Mouse (Mus musculus): ENCODE measurements around the gene Tbx1. TPM values are rescaled to one million over a fixed set of nuclear protein-coding genes. Genes with fewer than 3 reads are reported as not detected.

The Tbx1 gene
- polyA plus RNA-seq, 1 experiment from 2014 or later, result 1.4 TPM

DNA sequence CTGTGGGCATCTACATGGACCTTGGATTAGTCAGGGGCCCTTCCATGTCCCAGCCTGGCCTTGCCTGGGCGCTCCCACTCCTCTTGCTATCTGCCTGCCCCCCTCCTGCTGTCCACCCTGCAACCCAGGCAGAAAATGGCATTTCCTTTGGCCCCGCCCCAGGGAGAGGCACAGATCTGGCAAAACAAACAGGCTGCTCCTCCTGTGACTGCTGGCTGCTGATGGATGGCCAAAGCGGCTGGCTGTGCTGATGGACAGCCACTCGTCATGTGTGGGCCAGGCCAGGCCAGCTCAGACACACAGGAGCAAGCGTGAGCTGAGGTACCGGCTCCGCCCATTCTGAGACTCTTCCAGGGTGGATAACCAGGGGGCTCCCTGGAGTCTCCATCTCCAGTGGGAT lies 11.0 kb upstream of the Tbx1 start:
- no peak overlapping the region for H3K4me2 ChIP-seq
- no peak; the same call in 1 of the 2 replicates for ATAC-seq (replicated peaks; ENCODE audit: insufficient number of reproducible peaks, low FRiP score, low TSS enrichment)
- H3K9me3 ChIP-seq (replicated peaks; ENCODE audit: control insufficient read depth, low read length), result no peaks in the 10 kb centered on the region
- no peak overlapping the region for H3K9ac ChIP-seq (ENCODE audit: low read depth, low read length)
- no peak overlapping the region for H3K4me3 ChIP-seq (ENCODE audit: low read depth, low read length)
- no peak overlapping the region for H3K27ac ChIP-seq (ENCODE audit: low read depth, low read length)
- no peaks in the 10 kb centered on the region for H3K36me3 ChIP-seq (ENCODE audit: control insufficient read depth, insufficient read depth, low read length)
- 47% methylated on average over 7 of the region's 7 CpGs for WGBS (ENCODE audit: insufficient replicate concordance)
- peaks cover 24% of the 10 kb centered on the region for H3K4me1 ChIP-seq (ENCODE audit: control insufficient read depth, insufficient read depth, low read length)
- H3K27me3 ChIP-seq (ENCODE audit: control insufficient read depth, insufficient read depth, low read length), result peaks cover 5% of the 10 kb centered on the region; the same call in 1 of the 2 replicates

DNA sequence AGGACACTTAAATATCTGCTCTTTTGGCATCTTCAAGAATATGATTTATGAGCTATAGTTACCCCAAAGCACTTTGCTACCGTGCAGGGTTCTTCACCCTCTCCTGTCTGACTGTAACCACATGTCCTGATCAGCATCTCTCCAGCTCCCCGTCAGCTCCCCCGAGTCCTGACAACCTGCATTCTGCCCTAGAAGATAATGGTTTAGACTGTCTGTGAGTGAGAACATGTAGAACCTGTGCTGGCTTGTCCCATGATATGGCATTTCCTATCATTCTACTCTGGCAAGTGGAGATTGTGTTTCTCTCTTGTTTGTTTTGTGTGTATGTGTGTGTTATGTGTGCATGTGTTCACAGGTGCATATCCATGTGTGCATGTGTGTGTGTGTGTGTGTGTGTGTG lies 7.5 kb upstream of the Tbx1 start:
- H3K36me3 ChIP-seq (ENCODE audit: control insufficient read depth, insufficient read depth, low read length), result no peaks in the 10 kb centered on the region
- 52% methylated on average over 3 of the region's 3 CpGs for WGBS (ENCODE audit: insufficient replicate concordance)
- H3K4me1 ChIP-seq (ENCODE audit: control insufficient read depth, insufficient read depth, low read length), result peaks cover 10% of the 10 kb centered on the region; the same call in 1 of the 2 replicates
- H3K9me3 ChIP-seq (replicated peaks; ENCODE audit: control insufficient read depth, low read length), result no peaks in the 10 kb centered on the region
- H3K4me2 ChIP-seq, result no peak overlapping the region
- no peak overlapping the region for H3K27ac ChIP-seq (ENCODE audit: low read depth, low read length)
- H3K27me3 ChIP-seq (ENCODE audit: control insufficient read depth, insufficient read depth, low read length), result peaks cover 27% of the 10 kb centered on the region
- H3K4me3 ChIP-seq (ENCODE audit: low read depth, low read length), result no peak overlapping the region
- no peak for ATAC-seq (replicated peaks; ENCODE audit: insufficient number of reproducible peaks, low FRiP score, low TSS enrichment)
- H3K9ac ChIP-seq (ENCODE audit: low read depth, low read length), result no peak overlapping the region

DNA sequence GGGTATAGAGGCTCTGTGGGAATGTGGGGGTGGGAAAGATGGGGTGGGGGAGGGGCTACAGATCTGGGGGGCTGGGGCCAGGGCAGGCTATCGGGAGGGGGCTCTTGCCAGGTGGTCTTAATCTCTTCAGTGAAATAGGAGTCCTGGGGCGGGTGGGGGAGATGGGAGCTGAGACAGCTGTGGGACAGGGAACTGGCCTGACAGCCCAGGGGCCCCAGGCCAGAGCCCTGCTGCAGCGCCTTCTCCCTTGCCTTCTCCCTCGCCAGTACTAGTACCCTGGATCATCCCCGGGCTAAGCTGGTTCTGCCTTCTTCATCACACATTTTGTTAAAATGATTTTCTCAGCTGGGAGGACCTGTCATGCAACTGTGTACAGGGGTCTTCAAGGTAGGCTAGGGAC lies 5.8 kb upstream of the Tbx1 start:
- Histone ChIP-seq H3K4me2 (no peak overlapping the region), H3K9ac (ENCODE audit: low read depth, low read length) (no peak overlapping the region), H3K4me3 (ENCODE audit: low read depth, low read length) (no peak overlapping the region), H3K4me1 (ENCODE audit: control insufficient read depth, insufficient read depth, low read length) (peaks cover 7% of the 10 kb centered on the region; the same call in 1 of the 2 replicates), H3K36me3 (ENCODE audit: control insufficient read depth, insufficient read depth, low read length) (no peaks in the 10 kb centered on the region), H3K27me3 (ENCODE audit: control insufficient read depth, insufficient read depth, low read length) (peaks cover 41% of the 10 kb centered on the region), H3K27ac (ENCODE audit: low read depth, low read length) (no peak overlapping the region), H3K9me3 (replicated peaks; ENCODE audit: control insufficient read depth, low read length) (no peaks in the 10 kb centered on the region)
- ATAC-seq (replicated peaks; ENCODE audit: insufficient number of reproducible peaks, low FRiP score, low TSS enrichment), result no peak
- WGBS (ENCODE audit: insufficient replicate concordance), result 28% methylated on average over 5 of the region's 5 CpGs

DNA sequence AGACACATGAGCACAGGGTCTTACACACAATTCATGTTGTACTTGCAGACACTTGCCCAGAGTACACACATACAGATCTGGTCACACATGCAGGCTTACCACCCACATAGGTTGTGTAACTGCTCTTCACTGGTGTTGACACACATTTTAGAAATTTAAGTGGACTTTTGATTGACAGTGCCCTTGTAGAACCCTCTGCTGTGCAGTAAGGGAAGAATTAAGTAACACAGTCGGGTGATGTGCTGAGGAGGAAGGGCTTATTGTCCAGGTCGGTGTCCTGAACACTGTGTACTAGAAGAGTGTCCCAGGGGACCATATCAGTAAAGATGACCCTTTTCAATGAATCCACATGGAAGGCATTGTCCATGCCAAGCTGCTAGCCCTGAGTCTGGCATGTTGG lies 3.5 kb upstream of the Tbx1 start:
- H3K27ac ChIP-seq (ENCODE audit: low read depth, low read length), result no peak overlapping the region
- H3K36me3 ChIP-seq (ENCODE audit: control insufficient read depth, insufficient read depth, low read length), result no peaks in the 10 kb centered on the region
- 59% methylated on average over 2 of the region's 2 CpGs for WGBS (ENCODE audit: insufficient replicate concordance)
- peaks cover 64% of the 10 kb centered on the region for H3K27me3 ChIP-seq (ENCODE audit: control insufficient read depth, insufficient read depth, low read length)
- no peak for ATAC-seq (replicated peaks; ENCODE audit: insufficient number of reproducible peaks, low FRiP score, low TSS enrichment)
- H3K9ac ChIP-seq (ENCODE audit: low read depth, low read length), result no peak overlapping the region
- H3K4me3 ChIP-seq (ENCODE audit: low read depth, low read length), result no peak overlapping the region
- no peak overlapping the region for H3K4me2 ChIP-seq
- H3K9me3 ChIP-seq (replicated peaks; ENCODE audit: control insufficient read depth, low read length), result no peaks in the 10 kb centered on the region
- H3K4me1 ChIP-seq (ENCODE audit: control insufficient read depth, insufficient read depth, low read length), result peaks cover 10% of the 10 kb centered on the region

DNA sequence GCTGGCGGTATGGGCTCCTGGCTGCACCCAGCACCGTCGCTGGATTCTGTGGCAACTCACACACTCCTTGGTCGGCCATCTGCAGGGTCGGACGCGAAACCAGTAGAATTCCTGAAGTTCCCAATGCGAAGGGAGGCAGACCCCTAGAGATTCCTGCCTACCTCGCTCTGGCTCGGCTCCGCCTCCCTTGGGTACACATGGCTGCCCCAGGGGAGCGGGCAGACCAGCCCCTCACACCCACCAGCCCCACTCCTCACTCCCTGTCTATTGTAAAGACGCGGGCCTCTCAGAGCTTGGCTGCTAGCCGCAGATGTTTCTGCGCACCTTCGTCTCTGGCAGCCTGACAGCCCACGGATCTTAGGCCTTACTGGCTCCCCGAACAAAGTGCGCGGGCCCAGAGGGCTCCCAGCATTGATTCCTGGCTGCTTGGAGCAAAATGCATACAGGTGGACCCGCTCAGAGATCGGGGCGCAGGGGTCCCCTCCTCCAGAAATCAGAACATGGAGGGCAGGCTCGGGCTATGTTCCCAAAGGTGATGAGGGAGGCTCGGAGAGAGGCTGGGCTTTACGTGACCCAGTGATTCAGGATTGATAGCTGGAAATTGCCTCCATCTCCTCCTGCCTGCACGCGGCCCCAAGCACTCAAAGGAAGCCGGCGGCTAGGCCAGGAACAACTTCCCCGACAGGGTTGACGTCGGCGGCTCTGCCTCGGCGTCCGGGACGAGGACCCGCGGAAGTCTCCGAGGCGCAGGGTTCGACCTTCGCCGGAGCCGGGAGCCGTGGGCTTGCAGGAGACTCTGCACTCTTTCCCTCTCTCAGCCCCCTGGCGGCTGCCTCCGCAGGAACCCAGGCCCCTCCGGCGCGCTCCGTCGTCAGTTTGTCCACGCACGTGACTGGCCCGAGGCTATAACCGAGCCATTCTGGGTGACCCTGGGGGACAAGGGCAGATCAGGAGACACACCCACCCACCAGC lies 862 bp upstream of the Tbx1 start:
- WGBS (ENCODE audit: insufficient replicate concordance), result under 1% methylated on average over 58 of the region's 59 CpGs
- no peak for ATAC-seq (replicated peaks; ENCODE audit: insufficient number of reproducible peaks, low FRiP score, low TSS enrichment)
- Histone ChIP-seq H3K27me3 (ENCODE audit: control insufficient read depth, insufficient read depth, low read length) (peaks cover 84% of the 10 kb centered on the region), H3K36me3 (ENCODE audit: control insufficient read depth, insufficient read depth, low read length) (no peaks in the 10 kb centered on the region), H3K27ac (ENCODE audit: low read depth, low read length) (no peak overlapping the region), H3K4me3 (ENCODE audit: low read depth, low read length) (peak overlapping the region; percentile 3), H3K9ac (ENCODE audit: low read depth, low read length) (0 out of 2 replicates have a peak overlapping the region, but pooled peaks have one; percentile 7), H3K9me3 (replicated peaks; ENCODE audit: control insufficient read depth, low read length) (no peaks in the 10 kb centered on the region), H3K4me2 (peak overlapping the region; percentile 58), H3K4me1 (ENCODE audit: control insufficient read depth, insufficient read depth, low read length) (peaks cover 26% of the 10 kb centered on the region)

GRCm38 (mm10) chr16:18589080-18589621 lies 1.3 kb downstream of the Tbx1 start:
- Histone ChIP-seq H3K4me3 (ENCODE audit: low read depth, low read length) (no peak overlapping the region), H3K4me2 (no peak overlapping the region; the same call in 1 of the 2 replicates), H3K36me3 (ENCODE audit: control insufficient read depth, insufficient read depth, low read length) (no peaks in the 10 kb centered on the region), H3K27ac (ENCODE audit: low read depth, low read length) (no peak overlapping the region), H3K4me1 (ENCODE audit: control insufficient read depth, insufficient read depth, low read length) (peaks cover 35% of the 10 kb centered on the region), H3K9me3 (replicated peaks; ENCODE audit: control insufficient read depth, low read length) (no peaks in the 10 kb centered on the region), H3K9ac (ENCODE audit: low read depth, low read length) (no peak overlapping the region), H3K27me3 (ENCODE audit: control insufficient read depth, insufficient read depth, low read length) (peaks cover 95% of the 10 kb centered on the region)
- ATAC-seq (replicated peaks; ENCODE audit: insufficient number of reproducible peaks, low FRiP score, low TSS enrichment), result no peak
- WGBS (ENCODE audit: insufficient replicate concordance), result 21% methylated on average over 9 of the region's 9 CpGs

GRCm38 (mm10) chr16:18588738-18589055 lies 1.8 kb downstream of the Tbx1 start:
- H3K9ac ChIP-seq (ENCODE audit: low read depth, low read length), result no peak overlapping the region
- peak overlapping the region; percentile 40 for H3K4me2 ChIP-seq
- peaks cover 95% of the 10 kb centered on the region for H3K27me3 ChIP-seq (ENCODE audit: control insufficient read depth, insufficient read depth, low read length)
- ATAC-seq (replicated peaks; ENCODE audit: insufficient number of reproducible peaks, low FRiP score, low TSS enrichment), result no peak
- peaks cover 35% of the 10 kb centered on the region for H3K4me1 ChIP-seq (ENCODE audit: control insufficient read depth, insufficient read depth, low read length)
- no peaks in the 10 kb centered on the region for H3K36me3 ChIP-seq (ENCODE audit: control insufficient read depth, insufficient read depth, low read length)
- H3K9me3 ChIP-seq (replicated peaks; ENCODE audit: control insufficient read depth, low read length), result no peaks in the 10 kb centered on the region
- peak overlapping the region; percentile 35; the same call in 1 of the 2 replicates for H3K4me3 ChIP-seq (ENCODE audit: low read depth, low read length)
- no peak overlapping the region for H3K27ac ChIP-seq (ENCODE audit: low read depth, low read length)
- 2% methylated on average over 31 of the region's 31 CpGs for WGBS (ENCODE audit: insufficient replicate concordance)

DNA sequence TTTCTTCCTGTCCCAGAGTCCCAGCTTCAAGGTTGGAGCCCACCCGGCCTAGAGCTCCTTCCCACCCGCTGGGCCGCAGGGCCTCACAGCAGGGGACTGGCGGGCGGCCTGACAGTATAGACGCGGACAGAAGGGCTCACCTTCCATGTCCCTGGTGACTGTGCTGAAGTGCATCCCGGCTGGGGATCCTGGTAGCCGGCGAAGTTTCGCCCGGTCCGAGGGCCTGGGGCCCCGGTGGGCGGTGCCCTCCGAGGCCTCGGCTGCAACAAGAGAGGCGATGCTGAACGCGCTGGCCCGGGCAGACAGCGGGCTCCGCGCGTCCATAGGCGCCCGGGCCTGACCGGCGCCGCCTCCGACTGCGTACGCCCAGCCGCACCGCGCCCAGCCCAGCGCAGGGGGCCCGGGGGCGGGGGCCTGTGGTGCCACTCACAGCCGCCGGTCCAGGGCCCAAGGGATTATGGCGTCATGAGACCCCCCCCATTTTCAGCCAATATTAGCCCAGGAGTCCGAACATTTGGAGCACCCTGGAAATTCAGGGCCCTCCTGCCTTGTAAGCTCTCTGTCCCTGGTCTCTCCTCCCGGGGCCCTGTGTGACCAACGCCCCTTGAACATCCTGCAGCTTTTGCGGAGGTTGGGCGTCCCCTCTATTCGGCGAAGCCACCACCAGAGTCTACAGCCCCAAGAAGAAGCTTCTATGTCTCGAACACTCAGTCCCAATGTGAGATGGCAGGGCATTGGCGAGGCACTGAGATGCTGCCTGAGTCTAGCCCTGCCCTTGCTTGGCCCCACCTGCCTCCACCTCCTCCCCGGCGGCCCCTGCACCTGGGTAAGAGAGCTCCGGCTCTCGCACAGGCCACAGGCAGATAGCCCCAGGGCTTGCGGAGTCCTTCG lies 2.4 kb downstream of the Tbx1 start:
- 1% methylated on average over 50 of the region's 57 CpGs for WGBS (ENCODE audit: insufficient replicate concordance)
- peak overlapping the region; percentile 60 for H3K4me2 ChIP-seq
- H3K4me3 ChIP-seq (ENCODE audit: low read depth, low read length), result peak overlapping the region; percentile 35
- H3K27ac ChIP-seq (ENCODE audit: low read depth, low read length), result no peak overlapping the region
- no peak overlapping the region for H3K9ac ChIP-seq (ENCODE audit: low read depth, low read length)
- H3K9me3 ChIP-seq (replicated peaks; ENCODE audit: control insufficient read depth, low read length), result no peaks in the 10 kb centered on the region
- peaks cover 35% of the 10 kb centered on the region for H3K4me1 ChIP-seq (ENCODE audit: control insufficient read depth, insufficient read depth, low read length)
- no peaks in the 10 kb centered on the region for H3K36me3 ChIP-seq (ENCODE audit: control insufficient read depth, insufficient read depth, low read length)
- H3K27me3 ChIP-seq (ENCODE audit: control insufficient read depth, insufficient read depth, low read length), result peaks cover 95% of the 10 kb centered on the region
- ATAC-seq (replicated peaks; ENCODE audit: insufficient number of reproducible peaks, low FRiP score, low TSS enrichment), result no peak
